In genomic region chr7:135395242-135395641, GRCm38 (mm10) we compare ENCODE assay signal across 32 mouse cellular contexts. TPM values are rescaled to one million over a fixed set of nuclear protein-coding genes. Genes with fewer than 3 reads are reported as not detected.
DNase-seq lines count a peak whose midpoint lies in the region; ATAC-seq and TF ChIP-seq lines count a peak whose summit lies in the region.
"Had no signal": no experiment of that assay in that cellular context is flagged by ENCODE, and none has a peak within 500 bp of the region (broad histone marks: within the 10 kb centered on the region; RNA-seq: fewer than 3 reads in every experiment).

No protein-coding gene starts in this region.

- H3K27ac ChIP-seq in heart, embryonic 10.5 days = no peak overlapping the region
- no peak overlapping the region for H3K27ac ChIP-seq in liver, postnatal 0 days (ENCODE audit: low read depth)
- no peak overlapping the region for H3K27ac ChIP-seq in liver, embryonic 13.5 days
- H3K27ac ChIP-seq: forebrain, embryonic 15.5 days; heart, embryonic 13.5 days; hindbrain, embryonic 10.5 days; hindbrain, embryonic 13.5 days had no signal

- H3K9me3 ChIP-seq in heart, embryonic 10.5 days = no peaks in the 10 kb centered on the region
- no peaks in the 10 kb centered on the region for H3K9me3 ChIP-seq in liver, postnatal 0 days (ENCODE audit: low read length)
- H3K9me3 ChIP-seq in liver, embryonic 13.5 days (replicated peaks) = no peaks in the 10 kb centered on the region
- H3K9me3 ChIP-seq: forebrain, embryonic 15.5 days; heart, embryonic 13.5 days; hindbrain, embryonic 10.5 days; hindbrain, embryonic 13.5 days had no signal

- H3K4me2 ChIP-seq in liver, postnatal 0 days (ENCODE audit: low read depth, low read length) = no peak overlapping the region
- H3K4me2 ChIP-seq in liver, embryonic 13.5 days = no peak overlapping the region
- H3K4me2 ChIP-seq: forebrain, embryonic 15.5 days; hindbrain, embryonic 13.5 days had no signal

- no peak for TF ChIP-seq EP300 in liver, postnatal 0 days (IDR thresholded peaks at IDR 0.05; ENCODE audit: low read depth)

- H3K36me3 ChIP-seq in heart, embryonic 10.5 days = no peaks in the 10 kb centered on the region
- no peaks in the 10 kb centered on the region for H3K36me3 ChIP-seq in liver, postnatal 0 days (replicated peaks; ENCODE audit: insufficient read depth, low read length)
- H3K36me3 ChIP-seq in liver, embryonic 13.5 days = no peaks in the 10 kb centered on the region
- H3K36me3 ChIP-seq: forebrain, embryonic 15.5 days; G1E; heart, embryonic 13.5 days; hindbrain, embryonic 10.5 days; hindbrain, embryonic 13.5 days had no signal

- 0 out of 2 replicates have a peak, but pooled peaks cover 4% of the 10 kb centered on the region for H3K4me1 ChIP-seq in heart, embryonic 10.5 days
- H3K4me1 ChIP-seq in liver, postnatal 0 days (ENCODE audit: insufficient read depth) = no peaks in the 10 kb centered on the region
- peaks cover 36% of the 10 kb centered on the region for H3K4me1 ChIP-seq in liver, embryonic 13.5 days (replicated peaks)
- H3K4me1 ChIP-seq: heart, embryonic 13.5 days had no signal

- intact Hi-C loops in heart, postnatal 14 days (cut with DNase I) = no loop called here

- H3K27me3 ChIP-seq in heart, embryonic 10.5 days (ENCODE audit: insufficient read depth, poor library complexity, severe bottlenecking) = no peaks in the 10 kb centered on the region
- 0 out of 2 replicates have a peak, but pooled peaks cover 5% of the 10 kb centered on the region for H3K27me3 ChIP-seq in liver, postnatal 0 days (ENCODE audit: insufficient read depth, low read length)
- peaks cover 7% of the 10 kb centered on the region for H3K27me3 ChIP-seq in liver, embryonic 13.5 days
- H3K27me3 ChIP-seq: forebrain, embryonic 15.5 days had no signal

- peak; percentile 5 for DNase-seq in heart, embryonic 10.5 days (ENCODE audit: low spot score)
- no peak for DNase-seq in heart, postnatal 14 days
- DNase-seq in liver (peak; percentile 56), adipocyte (ENCODE audit: low spot score) (no peak)
- DNase-seq in liver, postnatal 0 days = no peak
- DNase-seq in liver, embryonic 13.5 days = no peak
- DNase-seq: adrenal gland, adult 8-10 months; adrenal gland, postnatal 25 days; B cell, adult 2 months; cerebellum, adult 11-12 months; cerebellum, adult 8-10 months; cerebellum, postnatal 36 days; gastrocnemius, postnatal 10 days; gastrocnemius, postnatal 36 days; heart, postnatal 36 days; kidney, adult 18-20 months had no signal

- H3K4me3 ChIP-seq in heart, embryonic 10.5 days = no peak overlapping the region
- no peak overlapping the region for H3K4me3 ChIP-seq in liver, postnatal 0 days (ENCODE audit: low read depth, low read length)
- H3K4me3 ChIP-seq in liver, embryonic 13.5 days (replicated peaks) = no peak overlapping the region
- H3K4me3 ChIP-seq: forebrain, embryonic 15.5 days; heart, embryonic 13.5 days; hindbrain, embryonic 10.5 days; hindbrain, embryonic 13.5 days had no signal

- no peak for TF ChIP-seq CTCF in liver, postnatal 0 days (IDR thresholded peaks at IDR 0.05; ENCODE audit: low read depth)

- no peak for ATAC-seq in liver, postnatal 0 days
- peak; percentile 76 for ATAC-seq in liver, embryonic 13.5 days (ENCODE audit: low read depth)
- ATAC-seq in megakaryocyte-erythroid progenitor cell, adult 5-6 weeks (replicated peaks; ENCODE audit: low FRiP score, low TSS enrichment, poor library complexity, severe bottlenecking) = 0 out of 2 replicates have a peak, but pooled peaks have one; percentile 43
- no peak for ATAC-seq in inflammation-experienced regulatory T-cells, adult 6 months
- ATAC-seq: forebrain, embryonic 15.5 days; hindbrain, embryonic 16.5 days; intestine, embryonic 16.5 days; Patski had no signal

- no peak overlapping the region for H3K9ac ChIP-seq in liver, postnatal 0 days (replicated peaks)
- no peak overlapping the region for H3K9ac ChIP-seq in liver, embryonic 13.5 days
- H3K9ac ChIP-seq: forebrain, embryonic 15.5 days; heart, embryonic 13.5 days; hindbrain, embryonic 13.5 days had no signal

RNA-seq across cellular contexts. Expression of gene Foxi2, which starts 14.9 kb away (rescaled TPM):
- polyA plus RNA-seq in heart, embryonic 10.5 days (2016; fragmentation: Nextera tagmentation; extraction: Ambion mirVana) = 0.83 and 2.0 TPM in 2 replicates
- total RNA-seq in heart, postnatal 14 days (2021) = not detected
- polyA plus RNA-seq in liver, postnatal 0 days (2015; fragmentation: Nextera tagmentation; extraction: Ambion mirVana) = not detected in 2 replicates
- polyA plus RNA-seq in liver, embryonic 13.5 days (2015; fragmentation: Nextera tagmentation; extraction: Ambion mirVana) = not detected in 2 replicates
- total RNA-seq in megakaryocyte-erythroid progenitor cell, adult 5-6 weeks (2014; fragmentation: Nextera tagmentation) = not detected in 2 replicates
- not detected in 2 replicates for total RNA-seq in megakaryocyte-erythroid progenitor cell, adult 5-6 weeks (2017)
- polyA plus RNA-seq in inflammation-experienced regulatory T-cells, adult 6 months (2017; shearing (Covaris generic)) = not detected
- total RNA-seq: adrenal gland, adult 8-10 months; adrenal gland, postnatal 25 days; CH12.LX; gastrocnemius, adult 18-20 months; gastrocnemius, postnatal 10 days; gastrocnemius, postnatal 36 days; granulocyte monocyte progenitor cell, adult 5-6 weeks; heart, postnatal 36 days had no signal
- polyA plus RNA-seq: brain, embryonic 14.5 days; embryonic facial prominence, embryonic 14.5 days; forebrain, embryonic 15.5 days; G1E; heart, embryonic 13.5 days; heart, embryonic 16.5 days; hindbrain, embryonic 13.5 days; intestine, embryonic 16.5 days; Patski had no signal

Comparison
In these comparisons a context has a peak if more than half of its experiments do, and no peak if none do; other contexts are left out.
1. DNase-seq: peak in heart, embryonic 10.5 days (single experiment) and liver (single experiment); none in heart, postnatal 14 days (0 of 2), liver, postnatal 0 days (single experiment), liver, embryonic 13.5 days (single experiment) and adipocyte (single experiment).
2. ATAC-seq: peak in liver, embryonic 13.5 days (single experiment) and megakaryocyte-erythroid progenitor cell, adult 5-6 weeks (single experiment); none in liver, postnatal 0 days (single experiment) and inflammation-experienced regulatory T-cells, adult 6 months (single experiment).